Mouse (Mus musculus): Measurements from ENCODE around the gene Cacna1a.

DNA sequence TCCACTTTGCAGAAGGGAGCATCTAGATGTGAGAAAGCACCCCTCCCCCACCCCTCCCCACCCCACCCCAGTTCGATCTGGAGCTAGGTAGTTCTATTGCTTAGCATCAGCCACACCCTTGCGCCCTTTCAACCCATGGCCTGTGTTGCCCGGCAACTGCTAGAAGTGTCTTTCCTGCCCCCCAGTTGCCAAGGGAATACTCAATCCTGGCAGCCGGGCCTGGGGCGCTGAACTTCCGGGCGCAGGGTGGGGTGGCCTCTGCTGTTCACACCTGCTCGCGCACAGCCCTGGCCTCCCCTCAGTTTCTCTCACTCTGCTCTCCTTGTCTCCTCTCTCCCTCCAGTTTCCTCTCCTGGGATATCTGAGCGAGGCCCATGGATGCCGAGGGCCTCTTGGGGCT is 31.8 kb upstream of the Cacna1a start:
- no peak for TF ChIP-seq POLR2A (IDR thresholded peaks at IDR 0.05; ENCODE audit: control insufficient read depth in 1 of 2, insufficient read depth in 1 of 2, low read depth in 1 of 2, low read length in 2 of 2, poor library complexity in 1 of 2)
- TF ChIP-seq MAX (IDR thresholded peaks at IDR 0.05; ENCODE audit: low read length) = no peak
- no peak for TF ChIP-seq CTCF (IDR thresholded peaks at IDR 0.05 in 2 of 3, conservative IDR thresholded peaks at IDR 0.05 in 1 of 3; ENCODE audit: control insufficient read depth in 1 of 3, insufficient read depth in 1 of 3, low read depth in 2 of 3, low read length in 3 of 3, poor library complexity in 1 of 3, severe bottlenecking in 1 of 3)
- TF ChIP-seq SMC3 (IDR thresholded peaks at IDR 0.05; ENCODE audit: low read depth, low read length) = no peak
- TF ChIP-seq MXI1 (IDR thresholded peaks at IDR 0.05; ENCODE audit: low read depth, low read length) = no peak
- TF ChIP-seq SIN3A (IDR thresholded peaks at IDR 0.05; ENCODE audit: low read length) = no peak
- no peak for TF ChIP-seq GATA1 (IDR thresholded peaks at IDR 0.05; ENCODE audit: low read depth, low read length)
- TF ChIP-seq TAL1 (IDR thresholded peaks at IDR 0.05; ENCODE audit: low read length) = no peak
- no peak for TF ChIP-seq MEF2A (IDR thresholded peaks at IDR 0.05; ENCODE audit: extremely low read depth, insufficient replicate concordance, low read depth, low read length, poor library complexity, severe bottlenecking)
- no peak for TF ChIP-seq ZC3H11A (IDR thresholded peaks at IDR 0.05; ENCODE audit: low read depth, low read length)
- TF ChIP-seq EP300 (IDR thresholded peaks at IDR 0.05; ENCODE audit: low read depth in 1 of 2, low read length in 2 of 2) = no peak
- TF ChIP-seq BHLHE40 (IDR thresholded peaks at IDR 0.05; ENCODE audit: borderline replicate concordance, low read depth, low read length) = no peak
- TF ChIP-seq NRF1 (IDR thresholded peaks at IDR 0.05; ENCODE audit: insufficient read depth, low read depth, low read length, poor library complexity, severe bottlenecking) = no peak

Measured in MEL (cell line).